Mouse (Mus musculus) lung, postnatal 0 days (tissue): Measurements from ENCODE around the gene Fmnl3. TPM values are rescaled to one million over a fixed set of nuclear protein-coding genes. Genes with fewer than 3 reads are reported as not detected.
A peak's percentile ranks its signal among the peaks of the same experiment; 100 is the strongest.

Experiments
- ATAC-seq: fragments of 200-750 bp; cut with Nextera tagmentation; 2 replicates; pipeline ENCODE4 v1.8.0; 2017; ENCODE audit warnings: moderate library complexity
- DNase-seq: peaks from one replicate; pipeline ENCODE4 v3.0.0-alpha.2; 2016; ENCODE audit warnings: low spot score
- H3K27ac ChIP-seq: fragments of 300-500 bp; sonication (generic); 2 replicates; pipeline ENCODE4 v1.5.1; 2014; ENCODE audit warnings: antibody characterized with exemption, mild to moderate bottlenecking, low read length, mixed read lengths
- H3K27me3 ChIP-seq: fragments of 300-500 bp; sonication (generic); replicated peaks from 2 replicates; pipeline ENCODE4 v1.6.1; 2014; ENCODE audit warnings: low read length, mixed read lengths; ENCODE audit not compliant: insufficient read depth
- H3K36me3 ChIP-seq: fragments of 300-500 bp; sonication (generic); 2 replicates; pipeline ENCODE4 v1.6.1; 2014; ENCODE audit warnings: low read length, mixed read lengths; ENCODE audit not compliant: insufficient read depth
- H3K4me1 ChIP-seq: fragments of 300-500 bp; sonication (generic); 2 replicates; pipeline ENCODE4 v1.6.1; 2014; ENCODE audit warnings: antibody characterized with exemption, low read depth, low read length, mixed read lengths; ENCODE audit not compliant: insufficient read depth
- H3K4me2 ChIP-seq: fragments of 300-500 bp; sonication (generic); replicated peaks from 2 replicates; pipeline ENCODE4 v1.6.1; 2014; ENCODE audit warnings: low read depth, mild to moderate bottlenecking, low read length, moderate library complexity, mixed read lengths
- H3K4me3 ChIP-seq: fragments of 300-500 bp; sonication (generic); 2 replicates; pipeline ENCODE4 v1.5.1; 2014; ENCODE audit warnings: low read depth, low read length
- H3K9ac ChIP-seq: fragments of 300-500 bp; sonication (generic); replicated peaks from 2 replicates; pipeline ENCODE4 v1.6.1; 2014; ENCODE audit warnings: low read depth, mild to moderate bottlenecking
- H3K9me3 ChIP-seq: fragments of 300-500 bp; sonication (generic); 2 replicates; pipeline ENCODE4 v1.6.1; 2016; ENCODE audit warnings: low read length, mixed read lengths
- CTCF ChIP-seq: IDR thresholded peaks from 2 replicates; pipeline ENCODE4 v1.5.1; 2016; ENCODE audit warnings: antibody characterized with exemption, mild to moderate bottlenecking
- EP300 ChIP-seq: IDR thresholded peaks from 2 replicates; pipeline ENCODE4 v1.6.1; 2016; ENCODE audit warnings: antibody characterized with exemption, mild to moderate bottlenecking, control low read depth
- WGBS: fragments of 180-500 bp; shearing (Covaris S2); extraction: QIAGEN DNeasy Blood & Tissue Kit; methylation state at CpG from one replicate; pipeline ENCODE4 v1.1.7; 2014; 5-methylcytosine and 5-hydroxymethylcytosine counted together
- polyA plus RNA-seq: library from polyadenylated mRNA; unstranded; fragments of >200 nt; fragmentation: Nextera tagmentation; extraction: Ambion mirVana; gene quantifications from 2 replicates; pipeline ENCODE4 v1.2.1, GENCODE M21; 2015

Gene Fmnl3
- polyA plus RNA-seq, 1 experiment from 2014 or later, result 25.8 TPM

GRCm38 (mm10) chr15:99326959-99327358, 43.3 kb downstream of the Fmnl3 start:
- Histone ChIP-seq H3K4me3 (no peak overlapping the region), H3K9ac (no peak overlapping the region), H3K27ac (peak overlapping the region; percentile 51; the same call in 1 of the 2 replicates), H3K9me3 (no peaks in the 10 kb centered on the region), H3K4me2 (no peak overlapping the region), H3K27me3 (no peaks in the 10 kb centered on the region), H3K4me1 (peaks cover 7% of the 10 kb centered on the region; the same call in 1 of the 2 replicates), H3K36me3 (peaks cover 17% of the 10 kb centered on the region; the same call in 1 of the 2 replicates)
- peak; percentile 28; the same call in 1 of the 2 replicates for ATAC-seq
- DNase-seq, result peak; percentile 63
- 65% methylated on average over 1 of the region's 1 CpGs for WGBS
- TF ChIP-seq CTCF, result peak; percentile 82
- no peak for TF ChIP-seq EP300

- WGBS, result 29% methylated on average over 2 of the region's 2 CpGs
- DNase-seq (peak; percentile 54), ATAC-seq (peak; percentile 74)
- no peaks in the 10 kb centered on the region for H3K9me3 ChIP-seq
- H3K4me3 ChIP-seq, result no peak overlapping the region
- TF ChIP-seq CTCF, result no peak
- TF ChIP-seq EP300, result peak; percentile 32
- peaks cover 19% of the 10 kb centered on the region; the same call in 1 of the 2 replicates for H3K36me3 ChIP-seq
- H3K4me2 ChIP-seq, result no peak overlapping the region
- H3K27me3 ChIP-seq, result no peaks in the 10 kb centered on the region
- H3K4me1 ChIP-seq, result peaks cover 1% of the 10 kb centered on the region; the same call in 1 of the 2 replicates
- H3K9ac ChIP-seq, result no peak overlapping the region
- H3K27ac ChIP-seq, result peak overlapping the region; percentile 51; the same call in 1 of the 2 replicates
Observed at GRCm38 (mm10) chr15:99326407-99326806, 43.9 kb downstream of the Fmnl3 start.

- no peak overlapping the region for H3K4me3 ChIP-seq
- WGBS, result 82% methylated on average over 6 of the region's 6 CpGs
- H3K27ac ChIP-seq, result no peak overlapping the region
- ATAC-seq, result no peak
- H3K9ac ChIP-seq, result no peak overlapping the region
- TF ChIP-seq CTCF (no peak), EP300 (no peak)
- H3K4me2 ChIP-seq, result no peak overlapping the region
- DNase-seq, result no peak
- peaks cover 24% of the 10 kb centered on the region; the same call in 1 of the 2 replicates for H3K36me3 ChIP-seq
- H3K9me3 ChIP-seq, result no peaks in the 10 kb centered on the region
- H3K27me3 ChIP-seq, result no peaks in the 10 kb centered on the region
- H3K4me1 ChIP-seq, result no peaks in the 10 kb centered on the region
Observed at GRCm38 (mm10) chr15:99325598-99325997, 44.7 kb downstream of the Fmnl3 start.

- peaks cover 31% of the 10 kb centered on the region; the same call in 1 of the 2 replicates for H3K36me3 ChIP-seq
- 72% methylated on average over 9 of the region's 9 CpGs for WGBS
- H3K4me3 ChIP-seq, result no peak overlapping the region
- H3K9ac ChIP-seq, result no peak overlapping the region
- no peak for ATAC-seq
- H3K4me1 ChIP-seq, result no peaks in the 10 kb centered on the region
- no peaks in the 10 kb centered on the region for H3K9me3 ChIP-seq
- H3K27ac ChIP-seq, result no peak overlapping the region
- H3K27me3 ChIP-seq, result no peaks in the 10 kb centered on the region
- H3K4me2 ChIP-seq, result no peak overlapping the region
- no peak for TF ChIP-seq EP300
- TF ChIP-seq CTCF, result no peak
- DNase-seq, result no peak
Observed at GRCm38 (mm10) chr15:99324151-99324550, 46.1 kb downstream of the Fmnl3 start.

GRCm38 (mm10) chr15:99320978-99321377, 49.3 kb downstream of the Fmnl3 start:
- Histone ChIP-seq H3K4me1 (0 out of 2 replicates have a peak, but pooled peaks cover 3% of the 10 kb centered on the region), H3K9me3 (no peaks in the 10 kb centered on the region), H3K27me3 (no peaks in the 10 kb centered on the region), H3K36me3 (peaks cover 42% of the 10 kb centered on the region; the same call in 1 of the 2 replicates), H3K9ac (no peak overlapping the region), H3K27ac (peak overlapping the region; percentile 80), H3K4me3 (no peak overlapping the region), H3K4me2 (no peak overlapping the region)
- WGBS, result 75% methylated on average over 9 of the region's 9 CpGs
- TF ChIP-seq EP300 (no peak), CTCF (peak; percentile 9; the same call in 1 of the 2 replicates)
- DNase-seq, result no peak
- ATAC-seq, result no peak

GRCm38 (mm10) chr15:99320168-99320674, 50.1 kb downstream of the Fmnl3 start:
- TF ChIP-seq EP300 (no peak), CTCF (no peak)
- ATAC-seq (no peak), DNase-seq (peak; percentile 32)
- no peak overlapping the region; the same call in 1 of the 2 replicates for H3K9ac ChIP-seq
- 0 out of 2 replicates have a peak, but pooled peaks cover 3% of the 10 kb centered on the region for H3K4me1 ChIP-seq
- no peak overlapping the region for H3K4me2 ChIP-seq
- no peaks in the 10 kb centered on the region for H3K27me3 ChIP-seq
- H3K27ac ChIP-seq, result peak overlapping the region; percentile 80
- H3K36me3 ChIP-seq, result peaks cover 41% of the 10 kb centered on the region; the same call in 1 of the 2 replicates
- no peaks in the 10 kb centered on the region for H3K9me3 ChIP-seq
- H3K4me3 ChIP-seq, result no peak overlapping the region
- 40% methylated on average over 10 of the region's 10 CpGs for WGBS
